Mouse (Mus musculus): Measurements from ENCODE around the gene Prr5l. TPM values are rescaled to one million over a fixed set of nuclear protein-coding genes. Genes with fewer than 3 reads are reported as not detected.

The Prr5l gene
- polyA plus RNA-seq, 2 experiments, result 1.4 to 1.7 TPM

- ATAC-seq (ENCODE audit: insufficient read depth), result no peak
- Histone ChIP-seq H3K9ac (replicated peaks) (no peak overlapping the region), H3K36me3 (replicated peaks; ENCODE audit: control insufficient read depth, insufficient read depth, low read depth) (no peaks in the 10 kb centered on the region), H3K27ac (no peak overlapping the region), H3K4me2 (ENCODE audit: low read depth) (no peak overlapping the region), H3K9me3 (ENCODE audit: control insufficient read depth, low read length) (no peaks in the 10 kb centered on the region), H3K4me3 (ENCODE audit: insufficient read depth in 1 of 2, low read depth in 2 of 2, low read length in 2 of 2) (no peak overlapping the region), H3K27me3 (ENCODE audit: control insufficient read depth, insufficient read depth, low read length) (no peaks in the 10 kb centered on the region), H3K4me1 (replicated peaks; ENCODE audit: control insufficient read depth in 2 of 2, insufficient read depth in 2 of 2, low read length in 1 of 2) (peaks cover 0 to 15% of the 10 kb centered on the region in 2 experiments; a peak in 2 of 4 replicates)
- WGBS (ENCODE audit: insufficient replicate concordance), result 54% methylated on average over 3 of the region's 3 CpGs
- TF ChIP-seq CTCF (IDR thresholded peaks at IDR 0.05; ENCODE audit: low read depth) (no peak), EP300 (IDR thresholded peaks at IDR 0.05; ENCODE audit: low read depth) (no peak)
- no peak for DNase-seq (ENCODE audit: low read depth in 3 of 3, low spot score in 3 of 3)
Observed at GRCm38 (mm10) chr2:101826950-101827600, 55.8 kb downstream of the Prr5l start.

DNA sequence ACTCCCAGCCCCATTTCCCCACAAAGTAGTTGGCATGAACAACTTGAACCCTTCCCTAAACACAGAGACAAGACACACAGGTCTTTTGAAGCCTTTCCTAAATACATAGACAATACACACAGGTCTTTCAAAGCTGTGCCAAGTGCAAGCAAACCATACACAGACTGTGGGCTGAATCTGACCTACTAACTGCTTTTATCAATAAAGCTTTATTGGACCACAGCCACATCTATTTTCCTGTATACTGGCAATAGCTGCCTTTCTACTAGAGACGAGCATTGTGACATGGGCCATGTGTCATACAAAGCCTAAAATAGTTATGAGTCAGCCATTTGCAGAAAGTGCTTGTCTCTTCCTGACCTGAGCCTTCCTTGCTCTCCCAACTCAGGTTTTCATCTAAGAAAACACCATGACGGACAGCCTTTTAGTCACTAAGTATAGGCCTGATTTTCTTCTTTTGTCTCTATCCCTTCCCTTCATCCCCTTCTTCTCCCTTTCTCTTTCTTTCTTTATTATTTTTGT is 56.6 kb downstream of the Prr5l start:
- WGBS (ENCODE audit: insufficient replicate concordance), result 33% methylated on average over 2 of the region's 2 CpGs
- Histone ChIP-seq H3K27ac (no peak overlapping the region), H3K27me3 (ENCODE audit: control insufficient read depth, insufficient read depth, low read length) (no peaks in the 10 kb centered on the region), H3K4me3 (ENCODE audit: insufficient read depth in 1 of 2, low read depth in 2 of 2, low read length in 2 of 2) (no peak overlapping the region), H3K36me3 (replicated peaks; ENCODE audit: control insufficient read depth, insufficient read depth, low read depth) (no peaks in the 10 kb centered on the region), H3K9me3 (ENCODE audit: control insufficient read depth, low read length) (no peaks in the 10 kb centered on the region), H3K9ac (replicated peaks) (no peak overlapping the region), H3K4me1 (replicated peaks; ENCODE audit: control insufficient read depth in 2 of 2, insufficient read depth in 2 of 2, low read length in 1 of 2) (peaks cover 0 to 13% of the 10 kb centered on the region in 2 experiments; a peak in 2 of 4 replicates), H3K4me2 (ENCODE audit: low read depth) (no peak overlapping the region)
- DNase-seq (ENCODE audit: low read depth in 3 of 3, low spot score in 3 of 3), result no peak
- TF ChIP-seq CTCF (IDR thresholded peaks at IDR 0.05; ENCODE audit: low read depth), result no peak
- TF ChIP-seq EP300 (IDR thresholded peaks at IDR 0.05; ENCODE audit: low read depth), result no peak
- no peak for ATAC-seq (ENCODE audit: insufficient read depth)

DNA sequence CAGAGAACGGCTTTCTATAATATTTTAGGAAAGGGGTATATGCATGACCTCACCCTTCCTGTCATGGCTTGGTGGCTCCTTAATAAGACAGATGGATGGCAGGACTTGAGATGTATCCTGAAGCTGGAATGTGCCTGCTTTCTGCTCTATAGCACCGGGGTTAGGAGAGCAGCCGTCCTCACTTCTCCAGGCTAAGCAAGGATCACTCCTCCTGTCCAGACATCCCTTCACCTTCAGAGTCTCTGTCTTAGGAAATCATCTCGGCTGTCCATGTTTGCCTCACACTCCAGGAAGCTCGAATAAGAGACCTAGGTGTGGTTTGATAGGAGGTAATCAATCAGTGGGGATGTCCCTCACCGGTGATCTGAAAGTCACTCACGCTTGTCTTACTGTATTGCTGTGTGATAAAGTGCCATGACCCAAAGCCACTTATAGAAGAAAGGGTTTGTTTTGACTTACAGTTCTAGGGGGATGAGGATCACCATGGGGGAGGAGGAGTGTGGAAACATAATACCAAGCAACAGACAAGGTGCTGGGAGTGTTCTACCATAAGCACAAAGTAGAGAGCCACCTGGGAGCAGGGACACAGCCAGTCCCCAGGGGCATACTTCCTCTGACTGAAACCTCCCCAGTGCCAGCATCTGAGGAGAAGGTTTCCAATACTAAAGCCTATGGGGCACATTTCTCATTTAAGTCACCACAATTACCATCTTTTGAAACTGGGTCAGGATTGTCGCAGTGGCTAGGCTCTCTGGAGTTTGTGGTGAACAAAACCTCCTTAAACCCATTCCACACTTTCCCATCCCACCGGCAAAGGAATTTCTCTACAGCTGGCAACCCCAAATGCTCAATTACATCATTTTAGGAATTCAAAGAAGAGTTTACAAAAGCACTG is 57.4 kb downstream of the Prr5l start:
- Histone ChIP-seq H3K27ac (no peak overlapping the region), H3K4me3 (ENCODE audit: insufficient read depth in 1 of 2, low read depth in 2 of 2, low read length in 2 of 2) (no peak overlapping the region), H3K27me3 (ENCODE audit: control insufficient read depth, insufficient read depth, low read length) (no peaks in the 10 kb centered on the region), H3K9ac (replicated peaks) (no peak overlapping the region), H3K36me3 (replicated peaks; ENCODE audit: control insufficient read depth, insufficient read depth, low read depth) (no peaks in the 10 kb centered on the region), H3K9me3 (ENCODE audit: control insufficient read depth, low read length) (no peaks in the 10 kb centered on the region), H3K4me2 (ENCODE audit: low read depth) (no peak overlapping the region), H3K4me1 (replicated peaks; ENCODE audit: control insufficient read depth in 2 of 2, insufficient read depth in 2 of 2, low read length in 1 of 2) (peaks cover 0 to 13% of the 10 kb centered on the region in 2 experiments; a peak in 2 of 4 replicates)
- 64% methylated on average over 9 of the region's 9 CpGs for WGBS (ENCODE audit: insufficient replicate concordance)
- TF ChIP-seq EP300 (IDR thresholded peaks at IDR 0.05; ENCODE audit: low read depth) (no peak), CTCF (IDR thresholded peaks at IDR 0.05; ENCODE audit: low read depth) (no peak)
- ATAC-seq (ENCODE audit: insufficient read depth) (no peak), DNase-seq (ENCODE audit: low read depth in 3 of 3, low spot score in 3 of 3) (no peak)

DNA sequence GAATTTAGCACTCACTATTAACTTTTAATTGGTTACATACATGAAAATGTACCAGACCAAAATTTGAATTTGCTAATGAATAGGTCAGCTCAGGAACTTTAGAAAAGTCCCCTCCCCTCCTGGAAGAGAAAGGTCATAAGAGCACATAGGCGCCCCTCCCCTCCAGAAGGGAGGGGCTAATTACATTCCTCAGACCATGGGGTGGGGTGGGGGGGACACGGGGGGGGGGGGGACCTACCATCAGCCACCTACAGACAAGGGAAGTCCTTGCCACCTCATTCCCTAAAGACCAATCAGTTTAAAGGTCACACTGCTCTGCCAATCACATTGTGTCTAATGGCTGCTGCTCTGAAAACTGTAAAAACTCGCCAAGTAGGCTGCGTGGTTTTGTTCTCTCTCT is 59.0 kb downstream of the Prr5l start:
- Histone ChIP-seq H3K9me3 (ENCODE audit: control insufficient read depth, low read length) (no peaks in the 10 kb centered on the region), H3K36me3 (replicated peaks; ENCODE audit: control insufficient read depth, insufficient read depth, low read depth) (no peaks in the 10 kb centered on the region), H3K4me3 (ENCODE audit: insufficient read depth in 1 of 2, low read depth in 2 of 2, low read length in 2 of 2) (no peak overlapping the region), H3K9ac (replicated peaks) (no peak overlapping the region), H3K4me2 (ENCODE audit: low read depth) (no peak overlapping the region), H3K27ac (no peak overlapping the region), H3K27me3 (ENCODE audit: control insufficient read depth, insufficient read depth, low read length) (no peaks in the 10 kb centered on the region), H3K4me1 (replicated peaks; ENCODE audit: control insufficient read depth in 2 of 2, insufficient read depth in 2 of 2, low read length in 1 of 2) (peaks cover 0 to 17% of the 10 kb centered on the region in 2 experiments; a peak in 2 of 4 replicates)
- ATAC-seq (ENCODE audit: insufficient read depth), result no peak
- 59% methylated on average over 4 of the region's 4 CpGs for WGBS (ENCODE audit: insufficient replicate concordance)
- no peak for TF ChIP-seq EP300 (IDR thresholded peaks at IDR 0.05; ENCODE audit: low read depth)
- no peak for DNase-seq (ENCODE audit: low read depth in 3 of 3, low spot score in 3 of 3)

DNA sequence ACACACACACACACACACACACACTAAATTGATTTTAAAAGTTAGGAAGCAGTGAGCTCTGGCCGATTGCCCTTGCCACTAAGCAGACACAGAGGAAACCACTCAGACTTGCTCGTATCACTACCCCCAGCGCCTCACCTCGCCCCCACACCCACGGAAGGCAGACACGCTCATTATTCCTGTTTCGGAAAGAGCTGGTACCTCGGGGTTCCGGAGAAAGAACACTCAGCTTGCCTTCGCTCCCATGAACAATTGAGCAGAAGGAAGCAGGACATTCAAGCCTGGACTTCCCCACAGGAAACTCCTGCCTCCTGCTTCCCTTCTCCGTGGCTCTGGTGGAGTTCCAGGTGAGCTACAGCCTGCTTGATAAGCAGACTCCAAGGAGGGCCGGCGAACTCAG is 60.0 kb downstream of the Prr5l start:
- TF ChIP-seq EP300 (IDR thresholded peaks at IDR 0.05; ENCODE audit: low read depth) (no peak), CTCF (IDR thresholded peaks at IDR 0.05; ENCODE audit: low read depth) (no peak)
- no peak for ATAC-seq (ENCODE audit: insufficient read depth)
- Histone ChIP-seq H3K4me2 (ENCODE audit: low read depth) (no peak overlapping the region), H3K9me3 (ENCODE audit: control insufficient read depth, low read length) (no peaks in the 10 kb centered on the region), H3K9ac (replicated peaks) (no peak overlapping the region), H3K4me3 (ENCODE audit: insufficient read depth in 1 of 2, low read depth in 2 of 2, low read length in 2 of 2) (no peak overlapping the region), H3K27ac (no peak overlapping the region), H3K4me1 (replicated peaks; ENCODE audit: control insufficient read depth in 2 of 2, insufficient read depth in 2 of 2, low read length in 1 of 2) (peaks cover 0 to 16% of the 10 kb centered on the region in 2 experiments; a peak in 2 of 4 replicates), H3K36me3 (replicated peaks; ENCODE audit: control insufficient read depth, insufficient read depth, low read depth) (no peaks in the 10 kb centered on the region), H3K27me3 (ENCODE audit: control insufficient read depth, insufficient read depth, low read length) (no peaks in the 10 kb centered on the region)
- no peak for DNase-seq (ENCODE audit: low read depth in 3 of 3, low spot score in 3 of 3)
- 27% methylated on average over 13 of the region's 13 CpGs for WGBS (ENCODE audit: insufficient replicate concordance)
